In the genomic region with DNA sequence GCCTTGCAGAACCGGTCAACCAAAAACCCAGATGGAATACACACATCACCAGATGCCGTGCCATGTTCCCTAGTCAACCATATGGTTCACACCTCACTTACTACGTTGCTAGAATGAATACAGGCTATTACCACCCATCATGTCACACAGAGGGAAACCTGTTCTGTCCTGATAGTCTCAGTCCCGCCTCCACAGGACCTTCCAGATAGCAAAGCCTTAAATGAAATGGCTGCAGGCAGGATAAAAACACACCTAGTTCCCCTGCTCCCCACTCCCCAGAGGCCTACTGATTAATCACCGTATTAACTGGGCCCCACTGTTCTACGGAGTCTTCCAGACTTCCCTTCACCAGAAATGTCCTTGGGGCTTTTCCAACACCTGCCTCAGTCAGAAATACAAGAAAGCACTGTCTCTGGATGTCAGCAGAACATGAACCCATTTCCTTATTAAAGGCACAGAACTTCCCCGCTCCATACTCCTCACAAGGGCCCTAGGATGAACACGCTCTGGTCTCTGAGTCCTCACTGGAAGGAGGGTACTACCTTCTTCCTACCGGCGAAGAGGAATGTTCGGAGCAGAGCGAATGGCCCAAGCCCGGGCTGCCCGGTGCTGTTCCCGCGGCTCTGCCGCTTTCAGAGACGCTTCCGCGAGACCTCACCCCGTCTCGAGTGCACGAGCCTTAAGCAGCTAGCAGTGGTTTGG, we compare ENCODE assay signal across 8 mouse cellular contexts. TPM values are rescaled to one million over a fixed set of nuclear protein-coding genes. Genes with fewer than 3 reads are reported as not detected.
DNase-seq lines count a peak whose midpoint lies in the region; ATAC-seq lines count a peak whose summit lies in the region.

No protein-coding gene starts in this region.

- 2% methylated on average over 23 of the region's 23 CpGs for WGBS in neural tube, embryonic 11.5 days
- 2% methylated on average over 23 of the region's 23 CpGs for WGBS in embryonic facial prominence, embryonic 14.5 days
- WGBS in limb, embryonic 15.5 days, result 1% methylated on average over 23 of the region's 23 CpGs

- H3K9me3 ChIP-seq in neural tube, embryonic 11.5 days (ENCODE audit: control insufficient read depth, low read length), result no peaks in the 10 kb centered on the region
- no peaks in the 10 kb centered on the region for H3K9me3 ChIP-seq in embryonic facial prominence, embryonic 14.5 days (ENCODE audit: control insufficient read depth, low read length)
- no peaks in the 10 kb centered on the region for H3K9me3 ChIP-seq in limb, embryonic 15.5 days

- H3K36me3 ChIP-seq in neural tube, embryonic 11.5 days (ENCODE audit: control insufficient read depth, insufficient read depth, low read length), result peaks cover 6% of the 10 kb centered on the region
- H3K36me3 ChIP-seq in embryonic facial prominence, embryonic 14.5 days (ENCODE audit: control insufficient read depth, insufficient read depth, low read length), result peaks cover 48% of the 10 kb centered on the region
- H3K36me3 ChIP-seq in limb, embryonic 15.5 days, result peaks cover 50% of the 10 kb centered on the region

- peak overlapping the region; percentile 63; the same call in 1 of the 2 replicates for H3K27ac ChIP-seq in neural tube, embryonic 11.5 days (ENCODE audit: low read depth, low read length)
- peak overlapping the region; percentile 84 for H3K27ac ChIP-seq in embryonic facial prominence, embryonic 14.5 days (replicated peaks; ENCODE audit: low read depth, low read length)
- H3K27ac ChIP-seq in limb, embryonic 15.5 days, result peak overlapping the region; percentile 83

- peak overlapping the region; percentile 82 for H3K4me2 ChIP-seq in neural tube, embryonic 11.5 days (ENCODE audit: low read depth)
- H3K4me2 ChIP-seq in embryonic facial prominence, embryonic 14.5 days (ENCODE audit: low read depth, low read length), result peak overlapping the region; percentile 80
- peak overlapping the region; percentile 76 for H3K4me2 ChIP-seq in limb, embryonic 15.5 days

- no peak for DNase-seq in neural tube, embryonic 11.5 days (ENCODE audit: low spot score)
- DNase-seq in neural tube, embryonic 10.5 days (ENCODE audit: extremely low spot score, low spot score), result no peak
- DNase-seq in embryonic facial prominence, embryonic 14.5 days (ENCODE audit: low spot score), result no peak
- peak; percentile 54 to 67 for DNase-seq in spleen, postnatal 4 days (ENCODE audit: low spot score in 2 of 2)
- no peak for DNase-seq in ovary, postnatal 14 days (ENCODE audit: low spot score)
- DNase-seq in layer of hippocampus, adult 11-12 months (ENCODE audit: low spot score), result no peak
- no peak for DNase-seq in cerebellum, adult 9-10 months

- peak overlapping the region; percentile 92 for H3K4me3 ChIP-seq in neural tube, embryonic 11.5 days (ENCODE audit: low read depth, low read length)
- peak overlapping the region; percentile 78 for H3K4me3 ChIP-seq in embryonic facial prominence, embryonic 14.5 days (ENCODE audit: low read depth, low read length)
- H3K4me3 ChIP-seq in limb, embryonic 15.5 days, result peak overlapping the region; percentile 78

- peak overlapping the region; percentile 88 for H3K9ac ChIP-seq in neural tube, embryonic 11.5 days (ENCODE audit: low read length)
- H3K9ac ChIP-seq in embryonic facial prominence, embryonic 14.5 days (ENCODE audit: low read depth, low read length), result peak overlapping the region; percentile 89
- peak overlapping the region; percentile 75 for H3K9ac ChIP-seq in limb, embryonic 15.5 days

- ATAC-seq in neural tube, embryonic 11.5 days (ENCODE audit: insufficient read depth, low FRiP score, low TSS enrichment), result no peak; the same call in 1 of the 2 replicates
- ATAC-seq in embryonic facial prominence, embryonic 14.5 days (ENCODE audit: low read depth), result peak; percentile 41
- peak; percentile 53 for ATAC-seq in limb, embryonic 15.5 days (ENCODE audit: insufficient number of reproducible peaks, low FRiP score, low TSS enrichment, low read depth)

- H3K27me3 ChIP-seq in neural tube, embryonic 11.5 days (ENCODE audit: control insufficient read depth, insufficient read depth, low read length), result no peaks in the 10 kb centered on the region
- no peaks in the 10 kb centered on the region for H3K27me3 ChIP-seq in embryonic facial prominence, embryonic 14.5 days (replicated peaks; ENCODE audit: control insufficient read depth, insufficient read depth, low read length)
- no peaks in the 10 kb centered on the region for H3K27me3 ChIP-seq in limb, embryonic 15.5 days

- H3K4me1 ChIP-seq in neural tube, embryonic 11.5 days (ENCODE audit: control insufficient read depth, insufficient read depth, low read length), result peaks cover 13% of the 10 kb centered on the region
- H3K4me1 ChIP-seq in embryonic facial prominence, embryonic 14.5 days (ENCODE audit: control insufficient read depth, insufficient read depth, low read length), result no peaks in the 10 kb centered on the region
- H3K4me1 ChIP-seq in limb, embryonic 15.5 days, result peaks cover 16% of the 10 kb centered on the region

RNA-seq across cellular contexts. Expression of gene Tmem258, which starts 0.5 kb away (rescaled TPM):
- polyA plus RNA-seq in neural tube, embryonic 11.5 days (2014; fragmentation: Nextera tagmentation; extraction: Ambion mirVana), result 379 and 382 TPM in 2 replicates
- polyA plus RNA-seq in embryonic facial prominence, embryonic 14.5 days (2014; fragmentation: Nextera tagmentation; extraction: Ambion mirVana), result 482 and 563 TPM in 2 replicates
- 379 and 471 TPM in 2 replicates for polyA plus RNA-seq in limb, embryonic 15.5 days (2015; fragmentation: Nextera tagmentation; extraction: Ambion mirVana)

RNA-seq across cellular contexts. Expression of gene Fen1, which starts 0.7 kb away (rescaled TPM):
- 106 and 113 TPM in 2 replicates for polyA plus RNA-seq in neural tube, embryonic 11.5 days (2014; fragmentation: Nextera tagmentation; extraction: Ambion mirVana)
- 52.7 and 63.0 TPM in 2 replicates for polyA plus RNA-seq in embryonic facial prominence, embryonic 14.5 days (2014; fragmentation: Nextera tagmentation; extraction: Ambion mirVana)
- polyA plus RNA-seq in limb, embryonic 15.5 days (2015; fragmentation: Nextera tagmentation; extraction: Ambion mirVana), result 65.9 and 66.7 TPM in 2 replicates

RNA-seq across cellular contexts. Expression of gene Fads1, which starts 20.6 kb away (rescaled TPM):
- 160 and 171 TPM in 2 replicates for polyA plus RNA-seq in neural tube, embryonic 11.5 days (2014; fragmentation: Nextera tagmentation; extraction: Ambion mirVana)
- polyA plus RNA-seq in embryonic facial prominence, embryonic 14.5 days (2014; fragmentation: Nextera tagmentation; extraction: Ambion mirVana), result 73.6 and 79.5 TPM in 2 replicates
- 79.8 and 81.1 TPM in 2 replicates for polyA plus RNA-seq in limb, embryonic 15.5 days (2015; fragmentation: Nextera tagmentation; extraction: Ambion mirVana)

RNA-seq across cellular contexts. Expression of gene Myrf, which starts 37.3 kb away (rescaled TPM):
- 1.8 and 2.5 TPM in 2 replicates for polyA plus RNA-seq in neural tube, embryonic 11.5 days (2014; fragmentation: Nextera tagmentation; extraction: Ambion mirVana)
- polyA plus RNA-seq in embryonic facial prominence, embryonic 14.5 days (2014; fragmentation: Nextera tagmentation; extraction: Ambion mirVana), result 0.87 and 0.96 TPM in 2 replicates
- polyA plus RNA-seq in limb, embryonic 15.5 days (2015; fragmentation: Nextera tagmentation; extraction: Ambion mirVana), result 0.55 and 0.60 TPM in 2 replicates

Comparison
In these comparisons a context has a peak if more than half of its experiments do, and no peak if none do; other contexts are left out.
1. DNase-seq: peak in spleen, postnatal 4 days (2 of 2); none in neural tube, embryonic 11.5 days (single experiment), neural tube, embryonic 10.5 days (single experiment), embryonic facial prominence, embryonic 14.5 days (single experiment), ovary, postnatal 14 days (single experiment), layer of hippocampus, adult 11-12 months (single experiment) and cerebellum, adult 9-10 months (single experiment).
2. Peak in every context shown above with its lines, with median percentiles within 50 percentile points of each other: H3K27ac ChIP-seq, H3K4me2 ChIP-seq, H3K4me3 ChIP-seq and H3K9ac ChIP-seq.